Mouse (Mus musculus) embryonic facial prominence, embryonic 10.5 days (tissue): ENCODE results near the gene Gfm2. TPM values are rescaled to one million over a fixed set of nuclear protein-coding genes. Genes with fewer than 3 reads are reported as not detected.

Source experiments
- DNase-seq: peaks from one replicate; pipeline ENCODE4 v3.0.0-alpha.2; 2017; ENCODE audit warnings: low spot score
- H3K27ac ChIP-seq: fragments of 300-500 bp; sonication (generic); replicated peaks from 2 replicates; pipeline ENCODE4 v1.5.1; 2016; ENCODE audit warnings: mild to moderate bottlenecking
- H3K27me3 ChIP-seq: fragments of 300-500 bp; sonication (generic); replicated peaks from 2 replicates; pipeline ENCODE4 v1.6.1; 2016; ENCODE audit warnings: low read depth, mild to moderate bottlenecking; ENCODE audit not compliant: poor library complexity, severe bottlenecking
- H3K36me3 ChIP-seq: fragments of 300-500 bp; sonication (generic); replicated peaks from 2 replicates; pipeline ENCODE4 v1.6.1; 2016; ENCODE audit warnings: mild to moderate bottlenecking, moderate library complexity
- H3K4me1 ChIP-seq: fragments of 300-500 bp; sonication (generic); 2 replicates; pipeline ENCODE4 v1.6.1; 2016
- H3K4me3 ChIP-seq: fragments of 300-500 bp; sonication (generic); 2 replicates; pipeline ENCODE4 v1.5.1; 2016; ENCODE audit warnings: mild to moderate bottlenecking, moderate library complexity
- H3K9me3 ChIP-seq: fragments of 300-500 bp; sonication (generic); 2 replicates; pipeline ENCODE4 v1.6.1; 2016; ENCODE audit warnings: mild to moderate bottlenecking
- WGBS: fragments of 180-500 bp; shearing (Covaris S2); methylation state at CpG from one replicate; pipeline ENCODE4 v1.1.7; 2016; 5-methylcytosine and 5-hydroxymethylcytosine counted together
- polyA plus RNA-seq: library from polyadenylated mRNA; unstranded; fragments of >200 nt; fragmentation: Nextera tagmentation; extraction: Ambion mirVana; gene quantifications from 2 replicates; pipeline ENCODE4 v1.2.1, GENCODE M21; 2016

Gene Gfm2
- polyA plus RNA-seq, 1 experiment from 2014 or later = 40.9 TPM

GRCm38 (mm10) chr13:97196186-97196924 lies 58.6 kb downstream of the Gfm2 start:
- peaks cover 23% of the 10 kb centered on the region; the same call in 1 of the 2 replicates for H3K4me1 ChIP-seq
- DNase-seq = no peak
- H3K27me3 ChIP-seq = peaks cover 11% of the 10 kb centered on the region
- 61% methylated on average over 12 of the region's 12 CpGs for WGBS
- no peaks in the 10 kb centered on the region for H3K9me3 ChIP-seq
- H3K4me3 ChIP-seq = no peak overlapping the region
- H3K27ac ChIP-seq = no peak overlapping the region
- no peaks in the 10 kb centered on the region for H3K36me3 ChIP-seq

- WGBS = 92% methylated on average over 2 of the region's 2 CpGs
- Histone ChIP-seq H3K27me3 (peaks cover 11% of the 10 kb centered on the region), H3K27ac (no peak overlapping the region), H3K4me1 (peaks cover 23% of the 10 kb centered on the region; the same call in 1 of the 2 replicates), H3K36me3 (no peaks in the 10 kb centered on the region), H3K9me3 (no peaks in the 10 kb centered on the region), H3K4me3 (no peak overlapping the region)
- no peak for DNase-seq
These were observed 59.1 kb downstream of the Gfm2 start for GRCm38 (mm10) chr13:97196925-97197218.

- Histone ChIP-seq H3K27ac (peak within 1 kb of the TSS; percentile 84), H3K4me1 (peaks cover 23% of the 10 kb centered on the region; the same call in 1 of the 2 replicates), H3K36me3 (no peaks in the 10 kb centered on the region), H3K27me3 (peaks cover 11% of the 10 kb centered on the region), H3K9me3 (no peaks in the 10 kb centered on the region), H3K4me3 (peak within 1 kb of the TSS; percentile 68)
- DNase-seq = peak; percentile 91
- under 1% methylated on average over 45 of the region's 45 CpGs for WGBS
These were observed 60.3 kb downstream of the Gfm2 start, which contains the start of gene Hexb for GRCm38 (mm10) chr13:97197932-97198562. Gene Hexb, minus strand, starts transcription at chr13:97198357.

GRCm38 (mm10) chr13:97199123-97199522 lies 61.4 kb downstream of the Gfm2 start:
- DNase-seq = no peak
- Histone ChIP-seq H3K9me3 (no peaks in the 10 kb centered on the region), H3K27ac (no peak overlapping the region), H3K36me3 (no peaks in the 10 kb centered on the region), H3K4me3 (no peak overlapping the region), H3K4me1 (peaks cover 23% of the 10 kb centered on the region; the same call in 1 of the 2 replicates), H3K27me3 (peaks cover 11% of the 10 kb centered on the region)
- 70% methylated on average over 2 of the region's 2 CpGs for WGBS

GRCm38 (mm10) chr13:97201076-97201475 lies 63.3 kb downstream of the Gfm2 start:
- Histone ChIP-seq H3K4me1 (peaks cover 27% of the 10 kb centered on the region; the same call in 1 of the 2 replicates), H3K27me3 (peaks cover 11% of the 10 kb centered on the region), H3K4me3 (no peak overlapping the region), H3K27ac (no peak overlapping the region), H3K9me3 (no peaks in the 10 kb centered on the region), H3K36me3 (no peaks in the 10 kb centered on the region)
- no peak for DNase-seq
- whole genome bisulfite sequencing = 64% methylated on average over 7 of the region's 7 CpGs

- peaks cover 12% of the 10 kb centered on the region; the same call in 1 of the 2 replicates for H3K27me3 ChIP-seq
- no peaks in the 10 kb centered on the region for H3K9me3 ChIP-seq
- WGBS = 81% methylated on average over 4 of the region's 4 CpGs
- DNase-seq = no peak
- no peak overlapping the region for H3K27ac ChIP-seq
- no peak overlapping the region for H3K4me3 ChIP-seq
- peaks cover 22% of the 10 kb centered on the region; the same call in 1 of the 2 replicates for H3K4me1 ChIP-seq
- H3K36me3 ChIP-seq = no peaks in the 10 kb centered on the region
These were observed 64.2 kb downstream of the Gfm2 start for GRCm38 (mm10) chr13:97201896-97202295.

- peak; percentile 74 for DNase-seq
- Histone ChIP-seq H3K27ac (peak overlapping the region; percentile 78), H3K4me1 (peaks cover 5% of the 10 kb centered on the region; the same call in 1 of the 2 replicates), H3K36me3 (no peaks in the 10 kb centered on the region), H3K27me3 (0 out of 2 replicates have a peak, but pooled peaks cover 7% of the 10 kb centered on the region), H3K4me3 (peak overlapping the region; percentile 55), H3K9me3 (peaks cover under 1% of the 10 kb centered on the region; the same call in 1 of the 2 replicates)
- 18% methylated on average over 18 of the region's 18 CpGs for WGBS
These were observed 67.4 kb downstream of the Gfm2 start for GRCm38 (mm10) chr13:97205052-97205701.

GRCm38 (mm10) chr13:97206046-97206445 lies 68.3 kb downstream of the Gfm2 start:
- Histone ChIP-seq H3K4me1 (peaks cover 5% of the 10 kb centered on the region; the same call in 1 of the 2 replicates), H3K9me3 (peaks cover 5% of the 10 kb centered on the region; the same call in 1 of the 2 replicates), H3K27ac (no peak overlapping the region), H3K36me3 (no peaks in the 10 kb centered on the region), H3K4me3 (no peak overlapping the region), H3K27me3 (0 out of 2 replicates have a peak, but pooled peaks cover 7% of the 10 kb centered on the region)
- DNase-seq = no peak
- 85% methylated on average over 2 of the region's 2 CpGs for WGBS

GRCm38 (mm10) chr13:97207472-97208111 lies 69.9 kb downstream of the Gfm2 start:
- no peak for DNase-seq
- Histone ChIP-seq H3K9me3 (peaks cover 5% of the 10 kb centered on the region; the same call in 1 of the 2 replicates), H3K36me3 (no peaks in the 10 kb centered on the region), H3K27ac (no peak overlapping the region), H3K27me3 (0 out of 2 replicates have a peak, but pooled peaks cover 7% of the 10 kb centered on the region), H3K4me1 (peaks cover 16% of the 10 kb centered on the region), H3K4me3 (no peak overlapping the region)
- 84% methylated on average over 7 of the region's 7 CpGs for WGBS

GRCm38 (mm10) chr13:97208112-97208478 lies 70.4 kb downstream of the Gfm2 start:
- Histone ChIP-seq H3K36me3 (no peaks in the 10 kb centered on the region), H3K4me3 (no peak overlapping the region), H3K9me3 (peaks cover 5% of the 10 kb centered on the region; the same call in 1 of the 2 replicates), H3K27ac (no peak overlapping the region), H3K4me1 (peaks cover 18% of the 10 kb centered on the region), H3K27me3 (0 out of 2 replicates have a peak, but pooled peaks cover 7% of the 10 kb centered on the region)
- 57% methylated on average over 7 of the region's 7 CpGs for WGBS
- no peak for DNase-seq

GRCm38 (mm10) chr13:97208500-97209010 lies 70.8 kb downstream of the Gfm2 start:
- H3K4me1 ChIP-seq = peaks cover 18% of the 10 kb centered on the region
- H3K36me3 ChIP-seq = no peaks in the 10 kb centered on the region
- WGBS = 79% methylated on average over 3 of the region's 3 CpGs
- H3K27ac ChIP-seq = no peak overlapping the region
- H3K9me3 ChIP-seq = peaks cover 5% of the 10 kb centered on the region; the same call in 1 of the 2 replicates
- H3K4me3 ChIP-seq = no peak overlapping the region
- H3K27me3 ChIP-seq = 0 out of 2 replicates have a peak, but pooled peaks cover 8% of the 10 kb centered on the region
- no peak for DNase-seq
